Mouse (Mus musculus) neural tube, embryonic 14.5 days (tissue): ENCODE results near the gene Ttyh1. TPM values are rescaled to one million over a fixed set of nuclear protein-coding genes. Genes with fewer than 3 reads are reported as not detected.

Source experiments
- ATAC-seq: fragments of 200-750 bp; cut with Nextera tagmentation; 2 replicates; pipeline ENCODE4 v1.8.0; 2017; ENCODE audit warnings: low read depth, mild to moderate bottlenecking, moderate TSS enrichment, moderate library complexity
- H3K27ac ChIP-seq: fragments of 300-500 bp; sonication (generic); 2 replicates; pipeline ENCODE4 v1.5.1; 2014; ENCODE audit warnings: low read depth, mild to moderate bottlenecking, control low read depth, low read length, moderate library complexity, mixed read lengths
- H3K27me3 ChIP-seq: fragments of 300-500 bp; sonication (generic); 2 replicates; pipeline ENCODE4 v1.6.1; 2014; ENCODE audit warnings: low read length; ENCODE audit not compliant: control insufficient read depth, insufficient read depth
- H3K36me3 ChIP-seq: fragments of 300-500 bp; sonication (generic); 2 replicates; pipeline ENCODE4 v1.6.1; 2014; ENCODE audit warnings: low read length, mixed read lengths; ENCODE audit not compliant: control insufficient read depth, insufficient read depth
- H3K4me1 ChIP-seq: fragments of 300-500 bp; sonication (generic); 2 replicates; pipeline ENCODE4 v1.6.1; 2014; ENCODE audit warnings: low read length; ENCODE audit not compliant: control insufficient read depth, insufficient read depth
- H3K4me2 ChIP-seq: fragments of 300-500 bp; sonication (generic); 2 replicates; pipeline ENCODE4 v1.6.1; 2014; ENCODE audit warnings: mild to moderate bottlenecking, low read depth, low read length, control low read depth
- H3K4me3 ChIP-seq: fragments of 300-500 bp; sonication (generic); 2 replicates; pipeline ENCODE4 v1.5.1; 2014; ENCODE audit warnings: low read depth, low read length, control low read depth, mixed read lengths
- H3K9ac ChIP-seq: fragments of 300-500 bp; sonication (generic); replicated peaks from 2 replicates; pipeline ENCODE4 v1.6.1; 2014; ENCODE audit warnings: low read depth, mild to moderate bottlenecking, control low read depth, low read length, mixed read lengths
- H3K9me3 ChIP-seq: fragments of 300-500 bp; sonication (generic); 2 replicates; pipeline ENCODE4 v1.6.1; 2016; ENCODE audit warnings: low read length; ENCODE audit not compliant: control insufficient read depth
- WGBS: fragments of 180-500 bp; shearing (Covaris S2); extraction: QIAGEN DNeasy Blood & Tissue Kit; methylation state at CpG from one replicate; pipeline ENCODE4 v1.1.7; 2014; 5-methylcytosine and 5-hydroxymethylcytosine counted together
- polyA plus RNA-seq: library from polyadenylated mRNA; unstranded; fragments of >200 nt; fragmentation: Nextera tagmentation; extraction: Ambion mirVana; gene quantifications from 2 replicates; pipeline ENCODE4 v1.2.1, GENCODE M21; 2014

Gene Ttyh1
- polyA plus RNA-seq, result 149 and 151 TPM in 2 replicates

DNA sequence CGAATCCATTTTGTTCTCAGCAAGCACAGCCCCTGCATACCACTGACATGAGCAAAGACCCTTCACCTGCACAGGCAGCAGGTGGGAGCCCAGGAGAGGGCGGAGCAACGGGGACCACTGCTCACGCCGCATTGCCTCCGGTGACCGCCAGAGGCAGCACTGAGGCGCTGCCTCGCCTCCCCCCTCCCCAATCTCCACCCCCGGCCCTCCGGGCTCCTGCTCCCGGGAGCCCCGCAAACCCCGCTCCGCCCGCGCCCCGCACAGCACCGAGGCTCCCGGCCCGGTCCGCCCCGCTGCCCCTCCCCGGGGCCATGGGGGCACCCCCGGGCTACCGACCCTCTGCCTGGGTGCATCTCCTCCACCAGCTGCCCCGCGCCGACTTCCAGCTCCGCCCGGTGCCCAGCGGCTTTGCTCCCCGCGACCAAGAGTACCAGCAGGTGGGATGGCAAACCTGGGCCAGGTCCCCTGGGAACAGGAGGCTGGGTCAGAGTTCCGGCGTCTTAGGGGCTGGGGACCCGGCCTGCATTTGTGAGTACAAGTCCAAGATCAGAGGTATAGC lies at the start of gene Ttyh1:
TSS of gene Ttyh1 (plus strand) at position 65 of the 559 bp plus-strand sequence.
- H3K27ac ChIP-seq, result peak within 1 kb of the TSS; percentile 79
- H3K36me3 ChIP-seq, result no peaks in the 10 kb centered on the region
- under 1% methylated on average over 33 of the region's 37 CpGs for WGBS
- peak within 1 kb of the TSS; percentile 63 for H3K4me2 ChIP-seq
- 0 out of 2 replicates have a peak, but pooled peaks have one; percentile 22 for ATAC-seq
- no peaks in the 10 kb centered on the region for H3K9me3 ChIP-seq
- H3K4me3 ChIP-seq, result peak within 1 kb of the TSS; percentile 59
- peak within 1 kb of the TSS; percentile 85 for H3K9ac ChIP-seq
- no peaks in the 10 kb centered on the region; the same call in 1 of the 2 replicates for H3K4me1 ChIP-seq
- no peaks in the 10 kb centered on the region for H3K27me3 ChIP-seq

DNA sequence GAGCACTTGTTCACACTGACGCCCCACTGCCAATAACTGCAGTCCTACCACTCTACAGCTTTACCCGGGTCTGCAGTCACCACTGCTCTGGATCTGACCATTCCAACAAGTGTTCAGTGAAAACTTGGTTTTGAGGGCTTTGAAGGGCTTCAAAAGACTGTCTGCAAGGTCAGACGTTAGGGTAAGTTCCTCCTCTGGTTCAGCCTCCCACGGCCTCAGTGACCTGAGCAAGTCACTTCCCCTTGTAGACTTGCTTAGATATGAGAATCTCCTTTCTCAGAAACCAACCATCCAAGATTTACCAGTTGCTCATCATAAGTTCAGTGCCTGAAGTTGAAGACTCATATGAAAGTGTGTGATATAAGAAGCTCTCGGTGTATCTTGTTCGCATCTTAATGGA lies 48.1 kb upstream of the Ttyh1 start:
- Histone ChIP-seq H3K36me3 (no peaks in the 10 kb centered on the region), H3K4me2 (no peak overlapping the region), H3K9ac (no peak overlapping the region), H3K27ac (no peak overlapping the region), H3K27me3 (no peaks in the 10 kb centered on the region), H3K4me3 (no peak overlapping the region), H3K4me1 (no peaks in the 10 kb centered on the region), H3K9me3 (no peaks in the 10 kb centered on the region)
- 91% methylated on average over 6 of the region's 6 CpGs for WGBS
- no peak for ATAC-seq

DNA sequence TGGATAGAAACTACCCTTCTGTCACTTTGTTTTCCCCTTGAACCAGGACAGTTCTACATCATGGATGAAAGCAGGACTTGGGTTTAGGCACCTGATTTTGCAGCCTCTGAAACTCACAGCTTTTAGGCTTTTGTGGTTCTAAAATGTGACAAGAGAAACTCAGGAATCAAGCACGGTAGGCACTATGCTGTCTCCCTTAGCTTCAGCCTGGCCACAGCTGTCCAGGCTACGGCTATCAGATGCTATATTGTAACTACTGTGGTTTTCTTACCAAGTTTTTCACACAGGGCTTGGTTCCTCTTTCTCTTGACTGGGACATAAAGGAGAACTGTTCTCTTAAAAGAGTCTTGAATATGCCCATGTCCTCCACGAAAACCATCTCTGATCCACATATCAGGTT lies 46.1 kb upstream of the Ttyh1 start:
- Histone ChIP-seq H3K4me2 (no peak overlapping the region), H3K4me1 (no peaks in the 10 kb centered on the region), H3K4me3 (no peak overlapping the region), H3K9me3 (no peaks in the 10 kb centered on the region), H3K27me3 (no peaks in the 10 kb centered on the region), H3K27ac (no peak overlapping the region), H3K9ac (no peak overlapping the region), H3K36me3 (no peaks in the 10 kb centered on the region)
- 90% methylated on average over 3 of the region's 3 CpGs for WGBS
- no peak for ATAC-seq

DNA sequence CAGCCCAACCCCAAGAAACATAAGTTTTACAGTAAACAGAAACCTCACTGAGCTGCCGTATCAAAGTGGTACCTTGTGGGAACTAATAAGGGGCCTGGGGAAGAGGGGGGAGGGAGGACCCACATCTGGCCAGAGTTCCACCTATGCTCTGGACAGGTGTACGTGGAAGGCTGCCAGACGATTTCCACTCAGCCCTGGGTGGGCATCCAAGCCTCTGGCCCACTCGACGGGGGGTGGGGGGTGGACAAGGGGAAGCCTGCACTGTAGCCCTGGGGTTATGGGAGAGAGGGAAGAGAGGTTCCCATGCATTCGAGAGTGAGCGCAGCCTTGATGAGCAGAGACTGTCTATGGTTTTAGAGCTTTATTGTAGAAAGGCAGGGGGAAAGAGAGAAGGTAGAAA lies 39.7 kb upstream of the Ttyh1 start:
- Histone ChIP-seq H3K27ac (no peak overlapping the region), H3K4me1 (no peaks in the 10 kb centered on the region), H3K4me3 (no peak overlapping the region), H3K9ac (no peak overlapping the region), H3K27me3 (no peaks in the 10 kb centered on the region), H3K9me3 (no peaks in the 10 kb centered on the region), H3K36me3 (no peaks in the 10 kb centered on the region), H3K4me2 (no peak overlapping the region)
- ATAC-seq, result no peak
- WGBS, result 92% methylated on average over 7 of the region's 7 CpGs

DNA sequence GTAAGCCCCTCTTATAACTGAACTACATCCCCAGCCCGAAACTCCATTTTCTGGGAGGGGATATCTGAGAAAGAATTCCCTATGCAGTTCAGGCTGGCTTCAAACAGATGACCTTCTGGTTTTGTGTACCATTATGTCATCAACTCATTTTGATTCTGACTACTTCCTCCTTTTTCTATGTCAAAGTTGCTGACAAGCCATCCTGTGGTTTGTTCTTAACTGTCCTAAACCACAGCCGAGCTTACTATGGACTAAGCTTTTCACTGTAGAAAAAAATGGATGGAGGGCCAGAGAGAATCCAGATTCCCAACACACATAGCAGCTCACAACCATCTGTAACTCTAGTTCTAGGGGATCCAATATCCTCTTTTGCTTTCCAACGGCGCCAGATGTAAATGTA lies 38.7 kb upstream of the Ttyh1 start:
- no peak for ATAC-seq
- H3K27me3 ChIP-seq, result no peaks in the 10 kb centered on the region
- H3K4me2 ChIP-seq, result no peak overlapping the region
- no peaks in the 10 kb centered on the region for H3K9me3 ChIP-seq
- no peaks in the 10 kb centered on the region for H3K4me1 ChIP-seq
- no peak overlapping the region for H3K9ac ChIP-seq
- 92% methylated on average over 4 of the region's 4 CpGs for WGBS
- no peak overlapping the region for H3K27ac ChIP-seq
- H3K36me3 ChIP-seq, result no peaks in the 10 kb centered on the region
- no peak overlapping the region for H3K4me3 ChIP-seq

DNA sequence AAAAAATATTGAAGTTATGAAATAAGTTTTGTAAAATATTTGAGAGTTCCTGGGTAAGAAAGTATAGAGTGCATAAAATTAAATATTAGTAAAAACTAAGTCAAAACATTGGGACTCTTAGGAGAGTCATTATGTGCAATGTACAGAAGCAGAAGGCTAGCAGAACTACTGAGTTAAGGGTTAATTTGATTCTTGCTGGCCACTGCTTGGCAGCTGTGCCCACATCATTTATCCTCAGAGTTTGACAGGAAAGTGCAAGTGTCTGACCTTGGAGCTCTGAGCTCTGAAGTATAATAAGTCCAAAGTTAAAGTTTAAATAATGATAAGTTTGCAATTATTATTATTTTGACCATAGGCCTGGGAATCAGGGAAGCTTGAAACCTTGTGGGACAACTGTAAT lies 37.5 kb upstream of the Ttyh1 start:
- Histone ChIP-seq H3K4me2 (no peak overlapping the region), H3K27me3 (no peaks in the 10 kb centered on the region), H3K9me3 (no peaks in the 10 kb centered on the region), H3K4me1 (no peaks in the 10 kb centered on the region), H3K4me3 (no peak overlapping the region), H3K36me3 (no peaks in the 10 kb centered on the region), H3K27ac (no peak overlapping the region), H3K9ac (no peak overlapping the region)
- ATAC-seq, result no peak

DNA sequence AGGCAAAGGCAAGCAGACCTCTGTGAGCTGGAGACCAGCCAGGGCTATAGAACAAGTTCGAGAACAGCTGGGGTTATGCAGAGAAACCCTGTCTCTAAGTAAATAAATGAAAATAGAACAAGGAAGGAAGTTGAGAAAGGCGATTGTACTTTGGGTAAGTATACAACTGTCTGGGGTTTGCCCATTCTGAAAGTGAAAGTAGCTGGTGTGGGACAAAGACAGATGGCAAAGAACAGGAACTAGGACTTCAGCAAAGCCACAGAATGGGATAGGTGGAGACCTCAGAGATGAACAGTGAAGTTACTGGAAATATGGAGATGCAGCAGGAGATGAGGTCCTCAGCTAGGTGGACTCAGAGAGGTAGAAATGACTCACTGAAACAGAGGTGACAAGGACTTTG lies 36.4 kb upstream of the Ttyh1 start:
- Histone ChIP-seq H3K36me3 (no peaks in the 10 kb centered on the region), H3K4me3 (no peak overlapping the region)

DNA sequence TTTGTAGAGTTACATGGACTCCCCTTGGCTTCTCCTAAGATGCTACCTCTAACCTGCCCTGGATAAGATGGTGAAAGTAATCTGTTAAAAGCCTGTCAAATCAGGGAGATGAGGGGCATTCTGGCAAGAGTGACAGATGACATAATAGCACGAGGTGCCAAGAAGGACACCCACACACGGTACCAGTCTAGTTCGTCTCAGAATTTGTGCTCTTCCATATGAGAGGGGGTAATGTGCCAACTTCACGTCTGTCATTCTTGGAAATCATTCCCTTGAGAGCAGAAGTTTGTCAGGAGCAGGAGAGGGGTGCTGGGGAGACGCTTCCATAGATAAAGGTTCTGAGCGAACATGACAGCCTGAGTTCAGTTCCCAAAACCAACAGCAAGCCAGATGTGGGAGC lies 35.0 kb upstream of the Ttyh1 start:
- no peaks in the 10 kb centered on the region for H3K36me3 ChIP-seq
- H3K27me3 ChIP-seq, result no peaks in the 10 kb centered on the region
- H3K9ac ChIP-seq, result no peak overlapping the region
- no peak for ATAC-seq
- no peak overlapping the region for H3K4me3 ChIP-seq
- H3K4me1 ChIP-seq, result no peaks in the 10 kb centered on the region
- WGBS, result 85% methylated on average over 6 of the region's 6 CpGs
- H3K27ac ChIP-seq, result no peak overlapping the region
- H3K4me2 ChIP-seq, result no peak overlapping the region
- H3K9me3 ChIP-seq, result no peaks in the 10 kb centered on the region

More for the DNA sequence above, 36.4 kb upstream of the Ttyh1 start:
- 71% methylated on average over 2 of the region's 2 CpGs for WGBS
- Histone ChIP-seq H3K27ac (no peak overlapping the region), H3K27me3 (no peaks in the 10 kb centered on the region), H3K9ac (no peak overlapping the region), H3K9me3 (no peaks in the 10 kb centered on the region), H3K4me1 (no peaks in the 10 kb centered on the region), H3K4me2 (no peak overlapping the region)
- ATAC-seq, result no peak

DNA sequence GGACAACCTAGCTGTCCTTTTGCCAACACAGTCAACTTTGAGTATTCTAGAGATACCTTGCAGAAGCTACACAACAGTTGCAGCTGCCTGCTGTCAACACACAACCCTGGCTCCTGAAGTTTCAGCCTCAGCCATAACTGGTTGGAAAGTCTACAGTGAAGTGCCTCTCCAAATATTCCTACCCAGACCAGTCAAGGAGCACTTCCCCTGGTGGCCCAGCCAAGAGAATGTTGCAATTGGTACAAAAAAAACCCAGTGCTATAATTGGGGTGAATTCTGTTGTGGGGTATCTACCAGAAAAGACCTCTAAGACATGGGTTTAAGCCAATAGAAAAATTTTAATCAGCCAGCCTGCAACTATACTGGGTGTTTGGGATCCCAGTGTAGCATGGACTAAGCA lies 33.6 kb upstream of the Ttyh1 start:
- H3K4me1 ChIP-seq, result no peaks in the 10 kb centered on the region
- H3K9me3 ChIP-seq, result no peaks in the 10 kb centered on the region
- no peak overlapping the region for H3K9ac ChIP-seq
- no peak for ATAC-seq
- no peak overlapping the region for H3K4me3 ChIP-seq
- H3K36me3 ChIP-seq, result no peaks in the 10 kb centered on the region
- H3K27me3 ChIP-seq, result no peaks in the 10 kb centered on the region
- H3K4me2 ChIP-seq, result no peak overlapping the region
- no peak overlapping the region for H3K27ac ChIP-seq
